Mouse (Mus musculus) lung, embryonic 14.5 days (tissue): ENCODE measurements around the gene Usf2. TPM values are rescaled to one million over a fixed set of nuclear protein-coding genes. Genes with fewer than 3 reads are reported as not detected.
A peak's percentile ranks its signal among the peaks of the same experiment; 100 is the strongest.

Experiments
- ATAC-seq: fragments of 200-750 bp; cut with Nextera tagmentation; 2 replicates; pipeline ENCODE4 v1.8.0; 2017; ENCODE audit warnings: mild to moderate bottlenecking, moderate TSS enrichment, moderate library complexity; ENCODE audit not compliant: insufficient read depth
- DNase-seq: peaks from one replicate; pipeline ENCODE4 v3.0.0-alpha.2; 2015
- H3K27ac ChIP-seq: fragments of 300-500 bp; sonication (generic); 2 replicates; pipeline ENCODE4 v1.5.1; 2014; ENCODE audit warnings: low read depth, mild to moderate bottlenecking, moderate library complexity
- H3K27me3 ChIP-seq: fragments of 300-500 bp; sonication (generic); 2 replicates; pipeline ENCODE4 v1.6.1; 2014; ENCODE audit warnings: low read length, control low read depth; ENCODE audit not compliant: insufficient read depth
- H3K36me3 ChIP-seq: fragments of 300-500 bp; sonication (generic); 2 replicates; pipeline ENCODE4 v1.6.1; 2014; ENCODE audit warnings: control low read depth; ENCODE audit not compliant: insufficient read depth
- H3K4me1 ChIP-seq: fragments of 300-500 bp; sonication (generic); 2 replicates; pipeline ENCODE4 v1.6.1; 2014; ENCODE audit warnings: antibody characterized with exemption, control low read depth; ENCODE audit not compliant: insufficient read depth
- H3K4me2 ChIP-seq: fragments of 300-500 bp; sonication (generic); 2 replicates; pipeline ENCODE4 v1.6.1; 2014; ENCODE audit warnings: mild to moderate bottlenecking
- H3K4me3 ChIP-seq: fragments of 300-500 bp; sonication (generic); 2 replicates; pipeline ENCODE4 v1.5.1; 2014; ENCODE audit warnings: low read depth, low read length
- H3K9ac ChIP-seq: fragments of 300-500 bp; sonication (generic); 2 replicates; pipeline ENCODE4 v1.6.1; 2014
- H3K9me3 ChIP-seq: fragments of 300-500 bp; sonication (generic); 2 replicates; pipeline ENCODE4 v1.6.1; 2016; ENCODE audit warnings: low read depth, low read length, control low read depth
- CTCF ChIP-seq: IDR thresholded peaks from 2 replicates; pipeline ENCODE4 v1.5.1; 2016; ENCODE audit warnings: antibody characterized with exemption, low read depth
- WGBS: fragments of 180-500 bp; shearing (Covaris S2); extraction: QIAGEN DNeasy Blood & Tissue Kit; methylation state at CpG from one replicate; pipeline ENCODE4 v1.1.7; 2014; 5-methylcytosine and 5-hydroxymethylcytosine counted together
- polyA plus RNA-seq: library from polyadenylated mRNA; unstranded; fragments of >200 nt; fragmentation: Nextera tagmentation; extraction: Ambion mirVana; gene quantifications from 2 replicates; pipeline ENCODE4 v1.2.1, GENCODE M21; 2014

The Usf2 gene
- polyA plus RNA-seq, 1 experiment from 2014 or later, result 21.8 TPM

- Histone ChIP-seq H3K9ac (no peak overlapping the region), H3K4me1 (no peaks in the 10 kb centered on the region), H3K4me3 (no peak overlapping the region), H3K9me3 (no peaks in the 10 kb centered on the region), H3K4me2 (no peak overlapping the region), H3K27me3 (no peaks in the 10 kb centered on the region), H3K36me3 (no peaks in the 10 kb centered on the region), H3K27ac (no peak overlapping the region)
- TF ChIP-seq CTCF, result no peak
- 84% methylated on average over 9 of the region's 9 CpGs for WGBS
- ATAC-seq (no peak), DNase-seq (no peak)
Observed at GRCm38 (mm10) chr7:30985357-30985756, 28.8 kb upstream of the Usf2 start.

GRCm38 (mm10) chr7:30981703-30982102 lies 25.1 kb upstream of the Usf2 start:
- DNase-seq (no peak), ATAC-seq (no peak)
- WGBS, result 87% methylated on average over 4 of the region's 4 CpGs
- Histone ChIP-seq H3K4me1 (no peaks in the 10 kb centered on the region), H3K4me3 (no peak overlapping the region), H3K9me3 (no peaks in the 10 kb centered on the region), H3K27me3 (no peaks in the 10 kb centered on the region), H3K27ac (no peak overlapping the region), H3K4me2 (no peak overlapping the region), H3K9ac (no peak overlapping the region), H3K36me3 (no peaks in the 10 kb centered on the region)
- no peak for TF ChIP-seq CTCF

GRCm38 (mm10) chr7:30973501-30974289 lies 17.1 kb upstream of the Usf2 start, which contains the start of gene Fam187b:
Fam187b (plus strand) TSS chr7:30973790.
- H3K4me3 ChIP-seq, result peak within 1 kb of the TSS; percentile 49
- peak within 1 kb of the TSS; percentile 91 for H3K27ac ChIP-seq
- ATAC-seq (peak; percentile 92), DNase-seq (peak; percentile 92)
- H3K9me3 ChIP-seq, result no peaks in the 10 kb centered on the region
- peak; percentile 87 for TF ChIP-seq CTCF
- WGBS, result under 1% methylated on average over 37 of the region's 37 CpGs
- no peaks in the 10 kb centered on the region; the same call in 1 of the 2 replicates for H3K36me3 ChIP-seq
- H3K4me2 ChIP-seq, result peak within 1 kb of the TSS; percentile 55
- H3K27me3 ChIP-seq, result peaks cover 13% of the 10 kb centered on the region
- peak within 1 kb of the TSS; percentile 68 for H3K9ac ChIP-seq
- H3K4me1 ChIP-seq, result no peaks in the 10 kb centered on the region

DNA sequence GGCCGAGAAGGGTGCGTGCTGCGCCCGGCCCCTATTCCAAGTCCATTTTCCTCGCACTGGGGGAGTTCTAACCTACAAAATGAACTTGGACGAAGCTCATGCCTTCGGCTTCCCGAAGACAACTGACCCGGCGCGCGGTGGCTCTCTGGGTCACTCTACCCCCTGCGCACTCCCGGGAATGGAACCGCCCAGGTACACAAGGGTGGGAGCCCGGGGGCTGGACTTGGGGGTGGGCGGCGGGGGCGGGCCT lies 16.6 kb upstream of the Usf2 start, which contains the start of gene Lsr:
Lsr (minus strand) TSS at position 214 of the 250 bp plus-strand sequence.
- Histone ChIP-seq H3K4me1 (no peaks in the 10 kb centered on the region), H3K9me3 (no peaks in the 10 kb centered on the region), H3K27ac (peak within 1 kb of the TSS; percentile 91), H3K4me2 (peak within 1 kb of the TSS; percentile 55), H3K27me3 (peaks cover 13% of the 10 kb centered on the region), H3K36me3 (peaks cover 4% of the 10 kb centered on the region; the same call in 1 of the 2 replicates), H3K4me3 (peak within 1 kb of the TSS; percentile 49), H3K9ac (peak within 1 kb of the TSS; percentile 68)
- no peak; the same call in 1 of the 2 replicates for ATAC-seq
- TF ChIP-seq CTCF, result no peak
- 0% methylated on average over 19 of the region's 19 CpGs for WGBS
- peak; percentile 74 for DNase-seq

- Histone ChIP-seq H3K9me3 (no peaks in the 10 kb centered on the region), H3K27ac (peak overlapping the region; percentile 91)
- 4% methylated on average over 41 of the region's 41 CpGs for WGBS
Observed at GRCm38 (mm10) chr7:30972426-30973250, 16.0 kb upstream of the Usf2 start.

GRCm38 (mm10) chr7:30971901-30972300 lies 15.3 kb upstream of the Usf2 start:
- peak overlapping the region; percentile 55 for H3K4me2 ChIP-seq
- no peaks in the 10 kb centered on the region for H3K4me1 ChIP-seq
- no peak for TF ChIP-seq CTCF
- peak overlapping the region; percentile 68 for H3K9ac ChIP-seq
- DNase-seq (no peak), ATAC-seq (no peak)
- no peak overlapping the region for H3K27ac ChIP-seq
- WGBS, result 80% methylated on average over 15 of the region's 15 CpGs
- peaks cover 8% of the 10 kb centered on the region; the same call in 1 of the 2 replicates for H3K36me3 ChIP-seq
- no peaks in the 10 kb centered on the region for H3K9me3 ChIP-seq
- peak overlapping the region; percentile 49 for H3K4me3 ChIP-seq
- peaks cover 13% of the 10 kb centered on the region for H3K27me3 ChIP-seq

More at GRCm38 (mm10) chr7:30972426-30973250, 16.0 kb upstream of the Usf2 start:
- Histone ChIP-seq H3K4me2 (peak overlapping the region; percentile 55), H3K4me1 (no peaks in the 10 kb centered on the region), H3K4me3 (peak overlapping the region; percentile 49), H3K9ac (peak overlapping the region; percentile 68), H3K36me3 (peaks cover 4% of the 10 kb centered on the region; the same call in 1 of the 2 replicates), H3K27me3 (peaks cover 13% of the 10 kb centered on the region)
- peak; percentile 41 for ATAC-seq
- no peak for TF ChIP-seq CTCF
- peak; percentile 24 for DNase-seq

GRCm38 (mm10) chr7:30969174-30969573 lies 12.6 kb upstream of the Usf2 start:
- 76% methylated on average over 4 of the region's 4 CpGs for WGBS
- H3K27ac ChIP-seq, result no peak overlapping the region

More at GRCm38 (mm10) chr7:30969174-30969573, 12.6 kb upstream of the Usf2 start:
- DNase-seq, result no peak
- Histone ChIP-seq H3K9ac (no peak overlapping the region), H3K4me3 (no peak overlapping the region), H3K9me3 (no peaks in the 10 kb centered on the region), H3K4me2 (no peak overlapping the region), H3K27me3 (peaks cover 13% of the 10 kb centered on the region), H3K36me3 (peaks cover 8% of the 10 kb centered on the region; the same call in 1 of the 2 replicates), H3K4me1 (no peaks in the 10 kb centered on the region)
- ATAC-seq, result no peak
- no peak for TF ChIP-seq CTCF
